Mouse (Mus musculus): ENCODE results near the gene Stk38. TPM values are rescaled to one million over a fixed set of nuclear protein-coding genes. Genes with fewer than 3 reads are reported as not detected.

Stk38 gene
- total and polyA plus RNA-seq, 3 experiments: 29.0 to 56.4 (median 56.0) TPM

DNA sequence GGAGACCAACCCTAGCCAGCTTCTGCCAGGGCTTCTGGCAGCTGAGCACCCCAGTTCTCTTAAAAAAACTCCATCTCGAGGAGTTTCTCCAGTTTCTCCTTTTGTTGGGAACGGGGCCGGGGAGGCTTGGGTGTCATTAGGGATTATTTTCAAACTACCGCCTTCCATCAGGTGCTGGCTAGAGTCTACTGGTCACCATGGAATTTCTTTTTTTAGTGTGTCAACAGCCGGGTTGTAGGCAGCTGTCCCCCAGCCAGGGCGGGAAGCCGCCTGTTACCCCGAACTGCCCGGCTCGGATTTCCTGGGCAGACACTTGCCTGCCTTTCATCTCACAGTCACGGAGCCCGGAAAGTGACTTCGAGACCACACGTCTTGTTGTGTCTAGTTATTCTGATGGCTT is 43.0 kb upstream of the Stk38 start:
- no peak for DNase-seq (ENCODE audit: extremely low read depth)
- TF ChIP-seq PAX5 (IDR thresholded peaks at IDR 0.05; ENCODE audit: low read length): no peak
- no peak for TF ChIP-seq USF1 (IDR thresholded peaks at IDR 0.05; ENCODE audit: low read depth, low read length)
- TF ChIP-seq MYC (IDR thresholded peaks at IDR 0.05; ENCODE audit: low read depth, low read length): no peak
- no peak for TF ChIP-seq KAT2A (IDR thresholded peaks at IDR 0.05; ENCODE audit: insufficient replicate concordance, low read length)
- TF ChIP-seq CHD2 (IDR thresholded peaks at IDR 0.05; ENCODE audit: low read length): no peak
- TF ChIP-seq POLR2A (IDR thresholded peaks at IDR 0.05; ENCODE audit: low read depth, low read length): no peak
- no peak for TF ChIP-seq ZNF384 (IDR thresholded peaks at IDR 0.05; ENCODE audit: low read depth, low read length)
- Histone ChIP-seq H3K4me3 (replicated peaks in 1 of 3; ENCODE audit: low read depth in 2 of 3, low read length in 2 of 3, poor library complexity in 1 of 3) (no peak overlapping the region), H3K27ac (ENCODE audit: insufficient read depth, low read depth) (no peak overlapping the region), H3K36me3 (replicated peaks in 1 of 2; ENCODE audit: control insufficient read depth in 1 of 2, insufficient read depth in 1 of 2, low read length in 1 of 2) (peaks cover 19 to 70% of the 10 kb centered on the region in 2 experiments), H3K27me3 (replicated peaks) (no peaks in the 10 kb centered on the region), H3K9me3 (replicated peaks; ENCODE audit: low read length) (no peaks in the 10 kb centered on the region), H3K4me2 (ENCODE audit: insufficient read depth, low read depth, poor library complexity, severe bottlenecking) (no peak overlapping the region), H3K9ac (ENCODE audit: insufficient read depth, low read depth) (no peak overlapping the region), H3K79me2 (replicated peaks; ENCODE audit: control insufficient read depth, extremely low read depth, insufficient read depth, poor library complexity, severe bottlenecking) (no peaks in the 10 kb centered on the region), H3K4me1 (ENCODE audit: control insufficient read depth in 1 of 2, insufficient read depth in 2 of 2) (peaks cover 0 to 15% of the 10 kb centered on the region in 2 experiments; a peak in 2 of 4 replicates)
- dilution Hi-C loops (cut with MboI; ENCODE audit: extremely low pct_ligation_motif_present, extremely low pct_unique_long_range_greater_than_20kb, low sequenced_read_pairs) (no loop called here), in situ Hi-C loops (cut with MboI; ENCODE audit: low pct_ligation_motif_present, low pct_unique_long_range_greater_than_20kb, low sequenced_read_pairs) (no loop called here)

- no peak for TF ChIP-seq MAFK (IDR thresholded peaks at IDR 0.05; ENCODE audit: insufficient replicate concordance, low read length)
- TF ChIP-seq MAX (IDR thresholded peaks at IDR 0.05; ENCODE audit: low read length): no peak
- TF ChIP-seq USF2 (conservative IDR thresholded peaks at IDR 0.05; ENCODE audit: low read depth, low read length): no peak
- TF ChIP-seq MEF2A (IDR thresholded peaks at IDR 0.05; ENCODE audit: borderline replicate concordance, low read depth, low read length): no peak
- TF ChIP-seq CHD1 (IDR thresholded peaks at IDR 0.05; ENCODE audit: low read depth, low read length): no peak
- no peak for TF ChIP-seq POLR2AphosphoS2 (IDR thresholded peaks at IDR 0.05; ENCODE audit: low read depth, low read length)
- TF ChIP-seq IRF4 (IDR thresholded peaks at IDR 0.05; ENCODE audit: low read depth, low read length): no peak
- TF ChIP-seq NELFE (IDR thresholded peaks at IDR 0.05; ENCODE audit: low read depth, low read length): no peak
- TF ChIP-seq ELF1 (IDR thresholded peaks at IDR 0.05; ENCODE audit: low read depth, low read length): no peak
- no peak for TF ChIP-seq GABPA (IDR thresholded peaks at IDR 0.05; ENCODE audit: insufficient replicate concordance, low read depth, low read length)
- TF ChIP-seq ZMIZ1 (IDR thresholded peaks at IDR 0.05; ENCODE audit: low read depth, low read length): no peak
- no peak for TF ChIP-seq ZNF384 (IDR thresholded peaks at IDR 0.05; ENCODE audit: low read depth, low read length)
- TF ChIP-seq ZC3H11A (IDR thresholded peaks at IDR 0.05; ENCODE audit: low read depth, low read length): no peak
- TF ChIP-seq ETS1 (conservative IDR thresholded peaks at IDR 0.05; ENCODE audit: low read depth, low read length): no peak
- TF ChIP-seq BHLHE40 (IDR thresholded peaks at IDR 0.05; ENCODE audit: low read depth, low read length): no peak
- TF ChIP-seq SMC3 (IDR thresholded peaks at IDR 0.05; ENCODE audit: low read depth, low read length): no peak
- TF ChIP-seq USF1 (IDR thresholded peaks at IDR 0.05; ENCODE audit: low read depth, low read length): no peak
- no peak for TF ChIP-seq NRF1 (IDR thresholded peaks at IDR 0.05; ENCODE audit: low read depth, low read length)
- Histone ChIP-seq H3K9ac (ENCODE audit: insufficient read depth, low read depth) (no peak overlapping the region), H3K27me3 (replicated peaks) (no peaks in the 10 kb centered on the region), H3K79me2 (replicated peaks; ENCODE audit: control insufficient read depth, extremely low read depth, insufficient read depth, poor library complexity, severe bottlenecking) (no peaks in the 10 kb centered on the region), H3K4me2 (ENCODE audit: insufficient read depth, low read depth, poor library complexity, severe bottlenecking) (no peak overlapping the region), H3K36me3 (replicated peaks in 1 of 2; ENCODE audit: control insufficient read depth in 1 of 2, insufficient read depth in 1 of 2, low read length in 1 of 2) (peaks cover 27 to 78% of the 10 kb centered on the region in 2 experiments), H3K27ac (ENCODE audit: insufficient read depth, low read depth) (no peak overlapping the region), H3K4me1 (ENCODE audit: control insufficient read depth in 1 of 2, insufficient read depth in 2 of 2) (peaks cover 0 to 13% of the 10 kb centered on the region in 2 experiments; a peak in 2 of 4 replicates), H3K9me3 (replicated peaks; ENCODE audit: low read length) (no peaks in the 10 kb centered on the region), H3K4me3 (replicated peaks in 1 of 3; ENCODE audit: low read depth in 2 of 3, low read length in 2 of 3, poor library complexity in 1 of 3) (no peak overlapping the region)
- dilution Hi-C loops (cut with MboI; ENCODE audit: extremely low pct_ligation_motif_present, extremely low pct_unique_long_range_greater_than_20kb, low sequenced_read_pairs): no loop called here
- in situ Hi-C loops (cut with MboI; ENCODE audit: low pct_ligation_motif_present, low pct_unique_long_range_greater_than_20kb, low sequenced_read_pairs): loop anchor here (5.0 kb wide), 3 partner anchors 42 to 197 kb away; partner anchors contain the start of gene Cdkn1a
- DNase-seq (ENCODE audit: extremely low read depth): no peak
Measured at GRCm38 (mm10) chr17:29049923-29050322, 42.1 kb upstream of the Stk38 start.

All from CH12.LX (cell line).